Mouse (Mus musculus) heart, adult 2 months (tissue): ENCODE measurements around the gene Tex50. TPM values are rescaled to one million over a fixed set of nuclear protein-coding genes. Genes with fewer than 3 reads are reported as not detected.

Source experiments
- DNase-seq, 2 experiments: peaks; one replicate each; pipeline ENCODE4 v3.0.0; 2021
- H3K27ac ChIP-seq: fragments of 200-600 bp; 2 replicates; pipeline ENCODE4 v1.8.1; 2022
- H3K27me3 ChIP-seq: fragments of 200-500 bp; 2 replicates; pipeline ENCODE4 v1.6.1; 2012; ENCODE audit warnings: mild to moderate bottlenecking, low read length, inconsistent platforms, mixed read lengths; ENCODE audit not compliant: control insufficient read depth, insufficient read depth
- H3K36me3 ChIP-seq: fragments of 200-500 bp; 2 replicates; pipeline ENCODE4 v1.6.1; 2012; ENCODE audit warnings: low read length, inconsistent platforms; ENCODE audit not compliant: control insufficient read depth, insufficient read depth
- H3K4me1 ChIP-seq: fragments of 200-500 bp; 2 replicates; pipeline ENCODE4 v1.6.1; 2011; ENCODE audit warnings: low read length; ENCODE audit not compliant: control insufficient read depth, insufficient read depth
- H3K4me3 ChIP-seq: fragments of 200-600 bp; 2 replicates; pipeline ENCODE4 v1.8.1; 2022
- H3K79me2 ChIP-seq: fragments of 200-500 bp; replicated peaks from 2 replicates; pipeline ENCODE4 v1.6.1; 2012; ENCODE audit warnings: mild to moderate bottlenecking, inconsistent platforms, low read length, moderate library complexity, mixed read lengths; ENCODE audit not compliant: control insufficient read depth, insufficient read depth
- H3K9ac ChIP-seq: fragments of 200-500 bp; 2 replicates; pipeline ENCODE4 v1.6.1; 2012; ENCODE audit warnings: low read depth, mild to moderate bottlenecking, control low read depth, inconsistent platforms, low read length, mixed read lengths
- CTCF ChIP-seq: fragments of 200-600 bp; IDR thresholded peaks from 2 replicates; pipeline ENCODE4 v1.8.1; 2022; ENCODE audit warnings: antibody characterized with exemption, mild to moderate bottlenecking, moderate library complexity
- EP300 ChIP-seq: fragments of 200-500 bp; IDR thresholded peaks from 2 replicates; pipeline ENCODE4 v1.6.1; 2011; ENCODE audit warnings: low read depth, low read length, control low read depth; ENCODE audit not compliant: insufficient read depth
- POLR2A ChIP-seq: fragments of 200-500 bp; IDR thresholded peaks from 2 replicates; pipeline ENCODE4 v1.6.1; 2011; ENCODE audit warnings: mild to moderate bottlenecking, low read depth, low read length, control low read depth; ENCODE audit not compliant: insufficient read depth
- WGBS: fragments of 180-500 bp; shearing (Covaris S2); methylation state at CpG from one replicate; pipeline ENCODE4 v1.1.7; 2018; 5-methylcytosine and 5-hydroxymethylcytosine counted together
- intact Hi-C: fragments of 180-260 bp; cut with DNase I; formaldehyde crosslinking; loops from one replicate; pipeline ENCODE4 v1.15.1; 2025
- polyA plus RNA-seq: library from polyadenylated mRNA; depleted of rRNA; stranded (reverse); fragments of >200 nt; gene quantifications from 2 replicates; pipeline ENCODE4 v1.2.3, GENCODE M21; 2012
- total RNA-seq, 2 experiments: library from RNA; stranded (reverse); gene quantifications; 2 replicates each; pipeline ENCODE4 v1.2.3; 2021

Tex50 gene
- total and polyA plus RNA-seq, 3 experiments: not detected

GRCm38 (mm10) chr1:161140026-161140762 lies 18.9 kb downstream of the Tex50 start:
- intact Hi-C loops: no loop called here
- 79% methylated on average over 9 of the region's 9 CpGs for WGBS
- DNase-seq: no peak
- Histone ChIP-seq H3K27ac (no peak overlapping the region), H3K4me3 (no peak overlapping the region), H3K9ac (no peak overlapping the region), H3K36me3 (no peaks in the 10 kb centered on the region), H3K27me3 (peaks cover 3% of the 10 kb centered on the region; the same call in 1 of the 2 replicates), H3K79me2 (no peaks in the 10 kb centered on the region), H3K4me1 (no peaks in the 10 kb centered on the region; the same call in 1 of the 2 replicates)
- no peak for TF ChIP-seq EP300
- TF ChIP-seq CTCF: no peak
- no peak for TF ChIP-seq POLR2A

DNA sequence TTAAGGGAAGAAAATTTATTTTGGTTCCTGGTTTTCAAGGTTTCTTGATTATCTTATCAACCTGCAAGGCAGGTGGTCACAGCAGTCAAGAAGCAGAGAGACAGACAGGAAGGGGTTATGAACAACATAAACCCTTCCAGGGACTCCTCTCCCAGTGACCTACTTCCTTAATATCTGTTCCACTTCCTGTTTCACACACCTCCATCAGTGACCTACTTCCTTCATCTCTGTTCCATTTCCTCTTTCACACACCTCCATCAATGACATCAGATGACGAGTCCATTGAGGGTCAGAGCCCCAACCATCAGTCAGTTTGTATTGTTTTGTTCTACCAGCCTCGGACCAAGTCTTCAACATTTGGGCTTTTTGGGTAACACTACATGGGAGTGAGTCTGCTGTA lies 19.6 kb downstream of the Tex50 start:
- no peak for TF ChIP-seq POLR2A
- no peak for TF ChIP-seq CTCF
- TF ChIP-seq EP300: no peak
- peaks cover 3% of the 10 kb centered on the region; the same call in 1 of the 2 replicates for H3K27me3 ChIP-seq
- no peaks in the 10 kb centered on the region for H3K79me2 ChIP-seq
- H3K9ac ChIP-seq: no peak overlapping the region
- H3K4me3 ChIP-seq: no peak overlapping the region
- 67% methylated on average over 2 of the region's 2 CpGs for WGBS
- DNase-seq: no peak
- no peaks in the 10 kb centered on the region for H3K36me3 ChIP-seq
- no peaks in the 10 kb centered on the region; the same call in 1 of the 2 replicates for H3K4me1 ChIP-seq
- intact Hi-C loops: loop anchor here (10.0 kb wide), 1 partner anchor 925 kb away; the partner anchor contains the start of gene Cacybp
- H3K27ac ChIP-seq: no peak overlapping the region

DNA sequence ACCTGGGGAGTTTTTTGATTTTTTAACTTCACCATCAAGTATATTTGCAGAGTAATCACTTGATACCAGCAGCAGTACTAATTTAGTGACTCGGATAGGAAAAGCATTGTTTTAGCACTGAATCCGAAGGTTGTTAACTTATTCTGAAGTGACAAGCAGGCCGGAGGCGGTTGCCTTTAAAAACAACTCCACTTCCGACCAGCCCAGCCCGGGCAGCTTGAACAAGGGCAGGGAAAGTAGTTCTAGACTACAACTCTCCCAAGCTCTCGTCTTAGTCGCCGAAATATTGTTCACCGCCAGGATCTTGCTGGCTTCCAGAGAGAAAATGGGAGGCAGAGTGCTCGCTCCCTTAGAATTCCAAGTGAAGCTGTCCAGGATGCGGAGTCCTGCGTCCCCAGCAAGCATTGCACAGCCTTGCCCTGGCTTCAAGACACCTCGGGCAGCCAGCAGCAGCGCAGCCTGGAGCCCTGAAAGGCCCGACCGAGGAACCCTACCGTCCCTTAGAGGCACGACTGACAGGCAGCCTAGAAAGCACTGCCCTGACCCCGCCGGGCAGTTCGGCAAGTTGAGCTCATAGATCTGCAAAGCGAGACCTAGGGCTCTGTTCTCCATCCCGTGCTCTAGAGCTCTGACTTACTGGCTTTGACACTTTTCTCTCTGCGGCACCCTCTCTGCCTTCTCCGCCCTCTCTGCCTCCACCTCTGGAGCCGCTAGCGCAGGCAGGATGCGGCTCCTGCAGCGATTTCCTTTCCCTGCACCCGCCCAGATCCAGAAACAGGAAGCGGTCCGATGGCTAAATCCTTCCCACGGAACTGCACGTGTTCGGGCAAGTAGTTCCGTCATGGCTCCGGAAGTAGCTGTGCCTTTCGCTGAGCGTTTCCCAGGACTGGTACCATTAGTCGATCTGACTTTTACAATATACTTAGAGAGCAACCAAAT lies 28.1 kb downstream of the Tex50 start, which contains the start of gene Klhl20:
TSS of gene Klhl20 (minus strand) at position 786 of the 939 bp plus-strand sequence.
- TF ChIP-seq EP300 (peak; percentile 77), CTCF (peak; percentile 25; the same call in 1 of the 2 replicates), POLR2A (peak; percentile 93)
- Histone ChIP-seq H3K27me3 (no peaks in the 10 kb centered on the region), H3K4me1 (peaks cover 2% of the 10 kb centered on the region), H3K27ac (peak within 1 kb of the TSS; percentile 84), H3K4me3 (peak within 1 kb of the TSS; percentile 73), H3K36me3 (peaks cover 6% of the 10 kb centered on the region; the same call in 1 of the 2 replicates), H3K9ac (peak within 1 kb of the TSS; percentile 74), H3K79me2 (peaks cover 6% of the 10 kb centered on the region; the same call in 1 of the 2 replicates)
- intact Hi-C loops: loop anchor here (2.0 to 10.0 kb wide), 4 partner anchors 60 to 916 kb away; partner anchors contain the start of genes Cacybp, Cenpl and Dars2
- DNase-seq: peak; percentile 92 to 96
- WGBS: under 1% methylated on average over 41 of the region's 41 CpGs

GRCm38 (mm10) chr1:161126461-161126860 lies 32.7 kb downstream of the Tex50 start:
- peaks cover 2% of the 10 kb centered on the region for H3K4me1 ChIP-seq
- 90% methylated on average over 1 of the region's 1 CpGs for whole genome bisulfite sequencing
- no peak overlapping the region for H3K9ac ChIP-seq
- H3K36me3 ChIP-seq: peaks cover 6% of the 10 kb centered on the region; the same call in 1 of the 2 replicates
- no peaks in the 10 kb centered on the region for H3K27me3 ChIP-seq
- H3K4me3 ChIP-seq: no peak overlapping the region
- H3K79me2 ChIP-seq: peaks cover 6% of the 10 kb centered on the region; the same call in 1 of the 2 replicates
- TF ChIP-seq POLR2A (no peak), CTCF (no peak), EP300 (no peak)
- intact Hi-C loops: no loop called here
- no peak for DNase-seq
- H3K27ac ChIP-seq: no peak overlapping the region

GRCm38 (mm10) chr1:161122661-161123418 lies 36.3 kb downstream of the Tex50 start:
- Histone ChIP-seq H3K4me1 (no peaks in the 10 kb centered on the region), H3K36me3 (no peaks in the 10 kb centered on the region; the same call in 1 of the 2 replicates), H3K4me3 (no peak overlapping the region), H3K27me3 (no peaks in the 10 kb centered on the region), H3K27ac (no peak overlapping the region), H3K79me2 (peaks cover 6% of the 10 kb centered on the region; the same call in 1 of the 2 replicates), H3K9ac (no peak overlapping the region)
- TF ChIP-seq CTCF: no peak
- no peak for TF ChIP-seq POLR2A
- TF ChIP-seq EP300: no peak
- WGBS: 90% methylated on average over 10 of the region's 10 CpGs
- no peak for DNase-seq
- intact Hi-C loops: no loop called here
